Mouse (Mus musculus): ENCODE results near the gene Snca.

The Snca gene

GRCm38 (mm10) chr6:60829282-60829891 lies at the start of gene Snca:
Gene Snca (minus strand): TSS chr6:60829855.
- peak; percentile 1 to 9 for DNase-seq

GRCm38 (mm10) chr6:60870126-60870525 lies 40.5 kb upstream of the Snca start:
- no peak for DNase-seq

GRCm38 (mm10) chr6:60856599-60856998 lies 26.9 kb upstream of the Snca start:
- DNase-seq, result no peak

DNA sequence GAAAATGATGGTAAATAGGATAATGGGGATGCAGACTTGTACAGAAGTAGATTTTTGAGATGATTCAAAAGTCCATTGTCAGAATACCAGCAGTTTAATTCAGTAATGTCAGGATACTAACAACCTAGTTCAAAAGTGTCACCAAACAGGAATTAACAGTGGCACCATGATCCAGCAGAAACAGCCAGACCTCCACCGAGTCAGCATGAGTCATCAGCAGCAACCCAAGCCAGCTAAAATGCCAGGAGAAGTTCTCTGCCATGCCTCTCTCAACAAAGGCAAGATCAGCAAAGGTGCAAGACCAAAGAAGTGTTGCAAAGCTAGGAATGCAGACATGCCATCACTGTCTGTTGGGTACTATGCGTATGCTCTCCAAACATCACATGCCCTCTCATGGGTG lies 22.0 kb upstream of the Snca start:
- no peak for DNase-seq

DNA sequence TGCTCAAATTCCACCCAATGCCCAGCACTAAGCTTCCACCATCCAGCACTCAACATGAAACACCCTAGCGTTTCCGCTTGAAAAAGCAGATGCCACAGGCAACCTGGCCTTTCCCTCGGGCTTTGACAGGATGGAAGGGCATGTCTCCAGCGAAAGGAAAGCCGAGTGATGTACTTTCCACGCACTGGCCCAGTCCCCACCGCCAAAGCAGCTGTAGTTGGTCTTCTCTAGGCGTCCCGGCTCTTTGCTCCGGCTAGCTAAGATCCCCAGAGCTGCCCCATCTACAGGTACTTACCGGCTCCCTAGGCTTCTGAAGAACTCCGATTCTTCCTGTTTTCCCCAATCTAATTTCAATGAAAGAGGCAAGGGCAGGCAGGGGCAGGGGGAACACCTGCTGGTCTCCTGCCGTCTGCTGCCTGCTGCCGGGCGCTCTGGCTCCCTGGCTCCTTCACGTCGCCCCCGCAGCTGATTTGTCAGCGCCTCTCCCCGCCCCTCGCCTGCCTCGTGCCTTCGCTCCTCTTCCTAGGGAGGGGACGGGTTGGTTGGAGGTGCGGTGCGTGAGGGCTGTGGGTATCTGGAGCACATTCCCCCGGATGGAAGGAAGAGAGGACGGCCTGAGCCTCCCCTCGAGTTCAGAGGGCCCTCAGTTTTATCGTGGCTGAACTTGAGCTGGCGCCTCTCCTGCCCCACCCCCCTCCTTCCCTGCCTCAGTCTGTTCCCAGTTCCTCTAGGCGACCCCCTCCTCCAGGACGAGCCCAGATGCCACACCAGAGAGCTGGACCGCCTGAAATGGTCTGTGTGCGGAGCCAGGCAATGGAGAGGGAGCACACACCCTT lies 1.0 kb downstream of the Snca start:
- DNase-seq, result peak; percentile 49 to 58

DNA sequence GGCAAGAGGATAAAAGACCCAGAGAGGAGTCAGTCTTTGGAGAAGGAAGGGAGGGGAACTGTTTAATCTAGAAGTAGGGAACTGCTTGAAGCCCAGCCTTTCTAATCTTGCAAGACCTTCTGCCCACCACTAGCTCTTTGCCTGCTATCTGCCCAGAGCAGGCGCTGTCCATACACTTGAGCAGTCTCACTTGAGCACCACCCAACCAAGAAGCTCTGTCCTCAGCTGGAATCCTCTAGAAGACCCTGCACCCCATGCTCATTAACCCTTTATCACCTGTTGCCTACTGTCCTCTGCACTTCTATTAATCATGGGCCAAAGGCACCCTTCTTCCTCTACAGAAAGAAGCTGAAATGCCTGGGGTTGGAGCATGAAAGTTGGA lies 1.6 kb downstream of the Snca start:
- no peak for DNase-seq

DNA sequence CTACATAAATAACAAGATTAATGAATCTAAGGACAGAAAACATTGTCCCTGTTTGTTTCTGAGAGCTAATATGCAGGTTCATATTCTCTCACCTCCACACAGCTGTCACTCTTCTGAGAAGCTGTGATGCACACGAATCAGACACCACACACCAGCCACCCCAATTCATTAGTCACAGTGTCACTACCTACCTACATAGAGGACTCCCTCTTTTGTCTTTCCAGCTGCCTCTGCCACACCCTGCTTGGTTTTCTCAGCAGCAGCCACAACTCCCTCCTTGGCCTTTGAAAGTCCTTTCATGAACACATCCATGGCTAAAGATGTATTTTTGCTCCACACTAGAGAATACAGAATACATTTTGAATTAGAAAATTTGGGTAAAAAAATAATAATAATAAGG lies 2.4 kb downstream of the Snca start:
- DNase-seq, result no peak

DNA sequence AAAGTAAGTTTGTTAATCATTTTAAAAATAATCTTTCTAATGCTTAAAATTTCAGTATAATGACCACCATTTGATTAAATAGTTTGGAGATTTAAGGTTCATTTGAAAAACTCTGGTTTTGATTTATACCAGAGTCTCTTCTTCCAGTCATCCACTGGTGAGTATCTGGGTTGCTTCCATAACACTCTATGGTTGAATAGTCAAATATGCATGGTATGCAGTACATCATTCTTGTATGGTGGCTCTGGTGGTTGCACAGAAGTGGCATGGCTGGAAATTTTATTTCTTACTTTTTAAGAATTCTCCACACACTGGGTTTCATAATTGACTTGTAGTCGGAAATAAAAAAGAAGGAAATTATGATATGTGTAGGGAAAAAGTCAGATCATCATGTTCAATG lies 10.4 kb downstream of the Snca start:
- DNase-seq, result no peak

- DNase-seq, result no peak
Measured at GRCm38 (mm10) chr6:60813516-60813915, 16.1 kb downstream of the Snca start.

DNA sequence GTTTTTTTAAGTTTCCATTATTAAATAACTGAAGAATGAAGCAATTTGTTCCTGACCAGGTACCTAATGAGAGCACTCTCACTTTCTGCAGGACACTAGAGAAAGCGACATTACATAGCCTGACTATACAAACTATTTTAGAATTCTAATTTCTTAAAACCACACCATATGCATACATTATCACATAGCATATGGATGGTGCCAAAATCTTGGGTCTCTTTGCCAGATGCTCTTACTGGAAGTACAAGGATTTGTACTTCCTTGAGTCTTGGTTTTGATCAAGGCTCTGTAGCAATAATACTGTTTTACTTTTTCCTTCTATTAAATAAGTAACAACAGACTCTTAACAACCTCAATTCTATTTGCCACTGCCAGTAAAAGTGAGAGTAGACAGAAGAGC lies 31.4 kb downstream of the Snca start:
- no peak for DNase-seq

GRCm38 (mm10) chr6:60793659-60794365 lies 35.8 kb downstream of the Snca start:
- DNase-seq, result no peak

DNA sequence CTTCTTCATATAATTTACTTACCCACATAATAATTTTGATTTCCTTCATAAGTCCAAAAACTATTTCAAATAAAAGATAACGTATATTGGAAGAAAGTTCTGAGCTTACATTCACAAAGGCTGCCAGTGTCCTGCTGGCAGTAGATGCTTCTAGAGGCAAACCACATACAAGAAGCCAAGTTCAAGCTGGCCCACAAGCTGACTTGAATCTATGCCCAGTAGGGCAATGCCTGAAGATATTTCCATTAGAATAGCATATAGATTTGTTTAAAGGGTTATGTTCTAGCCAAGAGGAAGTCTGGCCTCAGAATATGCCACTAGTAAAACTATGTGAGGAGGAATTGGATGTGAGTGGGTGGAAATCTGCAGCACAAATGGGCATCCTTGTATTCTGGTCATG lies 42.7 kb downstream of the Snca start:
- DNase-seq, result no peak

GRCm38 (mm10) chr6:60771899-60772298 lies 57.8 kb downstream of the Snca start:
- no peak for DNase-seq

DNA sequence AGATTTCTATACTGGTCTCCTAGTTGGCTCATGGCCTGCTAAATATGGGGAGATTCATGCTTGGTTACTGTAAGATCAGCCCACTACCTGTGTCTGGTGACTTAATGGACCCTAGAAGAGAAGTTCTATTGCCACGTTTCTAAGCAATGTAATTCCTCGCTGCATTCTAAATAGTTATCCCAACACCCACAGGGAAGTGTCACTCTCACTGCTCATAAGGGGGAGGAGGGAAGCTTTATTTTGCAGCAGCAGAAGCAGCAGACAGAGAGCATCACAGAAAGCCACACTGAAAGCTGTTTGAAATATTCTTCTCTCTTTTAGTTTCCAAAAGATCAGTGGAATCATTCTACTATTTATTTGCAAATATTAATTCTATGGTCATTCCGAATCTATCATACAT lies 64.0 kb downstream of the Snca start:
- DNase-seq, result no peak

GRCm38 (mm10) chr6:60762864-60763263 lies 66.8 kb downstream of the Snca start:
- no peak for DNase-seq

DNA sequence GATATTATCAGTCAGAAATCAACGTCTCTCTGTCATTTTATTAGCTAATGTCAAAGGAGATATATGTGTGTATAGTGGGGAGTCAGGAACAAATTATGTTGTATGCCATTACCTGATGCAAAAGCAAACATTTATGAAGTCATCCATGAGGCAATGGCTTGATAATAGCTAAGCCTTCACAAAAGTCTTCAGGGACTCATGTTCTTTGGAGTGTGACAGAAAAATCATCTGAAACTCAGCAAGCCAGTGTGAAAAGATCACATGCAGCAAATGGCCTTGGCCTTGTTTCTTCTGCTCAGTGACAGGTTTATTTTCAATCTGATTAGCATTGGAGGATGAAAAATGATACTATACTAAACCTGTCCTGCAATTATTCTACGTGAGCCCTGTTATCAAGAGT lies 67.9 kb downstream of the Snca start:
- DNase-seq, result no peak

- no peak for DNase-seq
Measured at GRCm38 (mm10) chr6:60754975-60755374, 74.7 kb downstream of the Snca start.

DNA sequence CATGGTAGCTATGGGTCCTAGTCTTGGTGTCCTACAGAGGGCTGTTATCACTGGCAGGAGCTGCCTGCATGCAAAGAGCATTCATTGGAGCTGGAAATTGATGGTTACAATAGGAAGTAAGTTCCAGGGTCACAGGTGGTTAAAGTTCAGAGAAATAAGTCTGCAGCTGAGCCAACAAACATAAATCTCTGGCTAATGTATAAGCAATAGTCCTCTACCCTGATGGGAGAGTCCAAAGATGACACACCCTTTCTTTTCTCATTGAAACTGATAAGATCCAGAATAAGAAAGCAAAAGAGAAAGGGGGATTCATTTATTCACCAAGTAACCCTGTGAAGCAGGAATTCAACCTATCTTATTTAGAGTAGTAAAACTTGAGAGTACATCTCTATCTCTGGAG lies 83.7 kb downstream of the Snca start:
- DNase-seq, result peak in 1 of 2 experiments; percentile 1

DNA sequence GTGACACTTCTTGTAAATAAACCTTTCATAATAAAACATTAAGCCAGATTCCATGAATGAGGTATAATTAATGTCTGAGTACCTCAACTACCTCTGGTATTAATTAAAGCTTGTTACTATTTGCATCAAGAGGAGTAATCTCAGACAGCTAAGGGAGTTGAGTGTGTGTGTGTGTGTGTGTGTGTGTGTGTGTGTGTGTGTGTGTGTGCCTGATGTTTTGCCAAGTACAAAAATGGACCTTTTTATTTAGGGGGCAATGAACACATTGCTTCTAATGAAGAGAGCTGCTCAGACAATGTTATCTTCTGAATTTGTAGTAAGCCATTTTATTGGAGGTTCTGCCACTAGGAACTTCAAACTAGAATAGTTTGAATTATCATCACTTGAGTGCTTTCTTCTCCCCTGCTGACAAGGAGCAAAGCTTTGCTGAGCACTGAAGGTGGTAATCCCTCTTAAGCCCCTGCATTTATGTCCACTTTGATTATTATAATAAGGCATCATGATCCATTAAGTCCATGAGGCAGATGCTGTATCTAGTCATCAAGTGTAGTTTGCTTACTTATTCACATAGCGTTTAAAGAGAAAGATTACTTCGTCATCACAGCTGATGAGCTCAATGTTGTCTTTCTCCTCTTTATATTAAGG lies 88.1 kb downstream of the Snca start:
- DNase-seq, result no peak

- DNase-seq, result no peak
Measured at GRCm38 (mm10) chr6:60739776-60740175, 89.9 kb downstream of the Snca start.

DNA sequence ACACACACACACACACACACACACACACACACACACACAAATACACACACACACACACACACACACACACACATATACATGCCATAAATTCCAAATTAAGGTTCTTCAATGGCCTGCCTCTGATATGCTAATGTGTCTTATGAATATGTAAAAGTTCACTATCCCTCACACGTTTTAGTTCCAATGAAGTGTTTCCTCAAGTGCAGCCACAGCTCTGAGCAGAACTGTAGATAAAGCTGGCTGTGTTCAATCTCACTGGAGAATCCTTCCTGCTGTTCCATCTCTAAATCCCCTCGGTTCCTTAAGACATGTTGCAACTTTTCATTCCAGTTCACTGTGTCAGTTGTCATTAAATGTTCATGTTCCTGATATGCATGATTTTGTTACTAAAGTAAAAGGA lies 98.5 kb downstream of the Snca start:
- DNase-seq, result no peak

DNA sequence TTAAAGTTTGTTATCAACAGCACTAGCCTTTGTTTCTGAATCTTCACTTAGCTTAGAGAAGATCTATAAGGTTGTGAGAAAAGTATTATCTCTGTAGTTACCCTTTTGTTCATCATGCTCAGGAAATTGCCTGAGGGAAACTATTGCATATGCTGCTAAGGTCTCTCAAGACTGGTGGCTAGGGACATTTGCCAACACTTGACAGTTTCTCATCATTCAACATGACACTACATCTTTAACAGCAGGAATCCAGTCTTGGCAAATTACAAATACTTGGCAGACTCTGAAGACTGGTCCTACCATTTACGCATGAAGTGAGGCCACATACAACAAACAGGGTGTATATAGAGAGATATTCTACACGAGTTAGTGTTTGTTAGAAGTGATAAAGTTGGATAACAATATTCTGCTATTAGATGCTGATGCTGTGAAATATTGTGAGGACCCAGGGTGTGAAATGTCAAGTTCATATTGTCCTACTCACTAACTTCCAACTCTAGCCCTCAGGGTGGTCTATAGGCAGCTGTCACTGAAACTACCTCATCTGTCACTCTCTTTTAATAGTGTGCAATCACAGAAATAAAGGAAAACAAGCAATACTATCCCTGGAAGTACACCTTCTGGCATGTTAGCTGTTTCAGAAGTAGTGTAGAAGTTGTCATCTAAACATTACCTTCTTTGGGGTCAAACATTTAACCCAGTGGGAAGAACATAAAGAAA lies 105.4 kb downstream of the Snca start:
- no peak for DNase-seq

DNA sequence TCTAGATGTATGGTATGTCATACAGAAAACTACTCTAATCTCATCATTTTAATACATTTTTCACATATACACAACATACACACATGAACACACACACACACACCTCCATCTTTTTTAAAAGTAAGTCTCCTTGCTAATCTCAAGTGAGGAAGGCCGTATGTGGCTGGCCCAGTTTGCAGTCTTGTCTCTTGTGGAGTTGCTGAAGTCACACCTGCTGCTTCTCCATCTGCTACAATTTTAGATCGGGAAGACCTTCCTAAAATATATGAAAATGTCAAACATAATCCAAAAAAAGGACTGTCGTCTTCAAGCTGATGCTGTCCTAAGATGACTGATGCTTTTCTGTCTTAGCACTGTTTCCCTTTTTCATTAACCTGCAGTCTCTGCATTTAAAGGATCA lies 112.1 kb downstream of the Snca start:
- DNase-seq, result no peak

Data from kidney, postnatal 4 days (tissue).